Mouse (Mus musculus) MEL (cell line): ENCODE data around the gene Mthfd2l.

Experiments
- CTCF ChIP-seq, 3 experiments: IDR thresholded peaks in 2 of 3; conservative IDR thresholded peaks in 1 of 3; 2 replicates each; pipeline ENCODE4 v1.5.1; 2011 to 2012; ENCODE audit warnings: low read length in 3 of 3, low read depth in 2 of 3, mild to moderate bottlenecking in 2 of 3, improper control_type of control experiment in 1 of 3, inconsistent platforms in 1 of 3, mixed read lengths in 1 of 3, moderate library complexity in 1 of 3; ENCODE audit not compliant: control insufficient read depth in 1 of 3, insufficient read depth in 1 of 3, poor library complexity in 1 of 3, severe bottlenecking in 1 of 3
- JUND ChIP-seq: IDR thresholded peaks from 2 replicates; pipeline ENCODE4 v1.6.1; 2011; ENCODE audit warnings: low read depth, mild to moderate bottlenecking, improper control_type of control experiment, low read length
- TAL1 ChIP-seq: IDR thresholded peaks from 2 replicates; pipeline ENCODE4 v1.6.1; 2012; ENCODE audit warnings: mild to moderate bottlenecking, inconsistent platforms, low read length, moderate library complexity, mixed read lengths
- USF1 ChIP-seq: IDR thresholded peaks from 2 replicates; pipeline ENCODE4 v1.6.1; 2014; ENCODE audit warnings: low read depth, mild to moderate bottlenecking, inconsistent platforms, low read length, improper control_type of control experiment, moderate library complexity
- ZC3H11A ChIP-seq: IDR thresholded peaks from 2 replicates; pipeline ENCODE4 v1.6.1; 2012; ENCODE audit warnings: low read depth, mild to moderate bottlenecking, inconsistent platforms, low read length, improper control_type of control experiment

- TF ChIP-seq JUND: no peak
- no peak for TF ChIP-seq TAL1
- no peak for TF ChIP-seq CTCF (IDR thresholded peaks at IDR 0.05 in 2 of 3, conservative IDR thresholded peaks at IDR 0.05 in 1 of 3; ENCODE audit: control insufficient read depth in 1 of 3, insufficient read depth in 1 of 3, low read depth in 2 of 3, low read length in 3 of 3, poor library complexity in 1 of 3, severe bottlenecking in 1 of 3)
- TF ChIP-seq USF1: no peak
- no peak for TF ChIP-seq ZC3H11A
These were observed 14.5 kb downstream of the Mthfd2l start for GRCm38 (mm10) chr5:90945453-90945852.
